Mouse (Mus musculus) midbrain, postnatal 0 days (tissue): ENCODE measurements around the gene Cep126. TPM values are rescaled to one million over a fixed set of nuclear protein-coding genes. Genes with fewer than 3 reads are reported as not detected.

Source experiments
- ATAC-seq: fragments of 200-750 bp; cut with Nextera tagmentation; 2 replicates; pipeline ENCODE4 v1.8.0; 2017; ENCODE audit warnings: moderate number of reproducible peaks, mild to moderate bottlenecking, moderate TSS enrichment, moderate library complexity; ENCODE audit not compliant: low FRiP score
- DNase-seq: peaks from one replicate; pipeline ENCODE4 v3.0.0-alpha.2; 2015; ENCODE audit warnings: low spot score
- H3K27ac ChIP-seq: fragments of 300-500 bp; sonication (generic); 2 replicates; pipeline ENCODE4 v1.5.1; 2014; ENCODE audit warnings: low read depth, mild to moderate bottlenecking, low read length, mixed read lengths
- H3K27me3 ChIP-seq: fragments of 300-500 bp; sonication (generic); 2 replicates; pipeline ENCODE4 v1.6.1; 2014; ENCODE audit warnings: low read length, control low read depth, mixed read lengths; ENCODE audit not compliant: insufficient read depth
- H3K36me3 ChIP-seq: fragments of 300-500 bp; sonication (generic); 2 replicates; pipeline ENCODE4 v1.6.1; 2014; ENCODE audit warnings: low read length, control low read depth, mixed read lengths; ENCODE audit not compliant: insufficient read depth
- H3K4me1 ChIP-seq: fragments of 300-500 bp; sonication (generic); 2 replicates; pipeline ENCODE4 v1.6.1; 2014; ENCODE audit warnings: mild to moderate bottlenecking, control low read depth, antibody characterized with exemption, low read length, mixed read lengths; ENCODE audit not compliant: insufficient read depth
- H3K4me2 ChIP-seq: fragments of 300-500 bp; sonication (generic); 2 replicates; pipeline ENCODE4 v1.6.1; 2014; ENCODE audit warnings: low read depth, mild to moderate bottlenecking, low read length, mixed read lengths; ENCODE audit not compliant: poor library complexity, severe bottlenecking
- H3K4me3 ChIP-seq: fragments of 300-500 bp; sonication (generic); 2 replicates; pipeline ENCODE4 v1.5.1; 2014; ENCODE audit warnings: low read depth, mild to moderate bottlenecking, low read length, moderate library complexity
- H3K9ac ChIP-seq: fragments of 300-500 bp; sonication (generic); replicated peaks from 2 replicates; pipeline ENCODE4 v1.6.1; 2014; ENCODE audit warnings: mild to moderate bottlenecking, low read length, moderate library complexity, mixed read lengths; ENCODE audit not compliant: poor library complexity, severe bottlenecking
- H3K9me3 ChIP-seq: fragments of 300-500 bp; sonication (generic); 2 replicates; pipeline ENCODE4 v1.6.1; 2016; ENCODE audit warnings: low read length, control low read depth
- CTCF ChIP-seq: IDR thresholded peaks from 2 replicates; pipeline ENCODE4 v1.5.1; 2016; ENCODE audit warnings: antibody characterized with exemption, mild to moderate bottlenecking
- WGBS: fragments of 180-500 bp; shearing (Covaris S2); extraction: QIAGEN DNeasy Blood & Tissue Kit; methylation state at CpG from one replicate; pipeline ENCODE4 v1.1.7; 2014; 5-methylcytosine and 5-hydroxymethylcytosine counted together
- polyA plus RNA-seq: library from polyadenylated mRNA; unstranded; fragments of >200 nt; fragmentation: Nextera tagmentation; extraction: Ambion mirVana; gene quantifications from 2 replicates; pipeline ENCODE4 v1.2.1, GENCODE M21; 2015
- total RNA-seq: library from RNA; depleted of rRNA; stranded (reverse); fragments of >200 nt; gene quantifications from 2 replicates; pipeline ENCODE4 v1.2.3, GENCODE M21; 2014

Cep126 gene
- total and polyA plus RNA-seq, 2 experiments from 2014 or later: 2.6 to 5.4 TPM

- no peaks in the 10 kb centered on the region for H3K4me1 ChIP-seq
- DNase-seq (no peak), ATAC-seq (no peak)
- H3K27me3 ChIP-seq: no peaks in the 10 kb centered on the region
- no peak overlapping the region for H3K9ac ChIP-seq
- TF ChIP-seq CTCF: no peak
- no peak overlapping the region for H3K27ac ChIP-seq
- 89% methylated on average over 3 of the region's 3 CpGs for WGBS
- peaks cover 6% of the 10 kb centered on the region for H3K36me3 ChIP-seq
- no peak overlapping the region for H3K4me3 ChIP-seq
- no peaks in the 10 kb centered on the region for H3K9me3 ChIP-seq
- no peak overlapping the region for H3K4me2 ChIP-seq
These were observed 60.8 kb downstream of the Cep126 start for GRCm38 (mm10) chr9:8073203-8073755.

DNA sequence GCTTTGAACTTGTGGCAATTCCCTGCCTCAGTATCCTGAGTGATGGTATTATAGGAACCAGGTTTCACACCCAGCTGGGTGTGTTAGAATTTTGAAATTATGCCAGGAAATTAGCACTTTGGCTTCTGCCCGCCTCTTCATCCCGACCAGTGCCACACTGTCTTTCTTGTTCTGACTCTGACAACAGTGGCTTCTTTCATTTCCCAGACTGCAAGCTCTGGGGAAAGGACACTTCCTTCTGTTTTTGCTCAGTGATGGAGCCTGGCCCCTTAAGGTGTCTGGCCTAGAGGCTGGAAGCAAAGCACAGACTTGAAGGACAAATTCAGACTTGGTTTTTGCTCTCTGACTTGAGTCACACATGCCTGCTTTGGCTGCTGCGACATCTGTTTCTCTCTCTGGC, 74.5 kb downstream of the Cep126 start:
- Histone ChIP-seq H3K9me3 (no peaks in the 10 kb centered on the region), H3K27ac (no peak overlapping the region), H3K4me1 (no peaks in the 10 kb centered on the region), H3K4me3 (no peak overlapping the region), H3K27me3 (no peaks in the 10 kb centered on the region), H3K36me3 (no peaks in the 10 kb centered on the region), H3K4me2 (no peak overlapping the region), H3K9ac (no peak overlapping the region)
- DNase-seq (peak; percentile 22), ATAC-seq (no peak)
- no peak for TF ChIP-seq CTCF
- WGBS: 66% methylated on average over 3 of the region's 3 CpGs

DNA sequence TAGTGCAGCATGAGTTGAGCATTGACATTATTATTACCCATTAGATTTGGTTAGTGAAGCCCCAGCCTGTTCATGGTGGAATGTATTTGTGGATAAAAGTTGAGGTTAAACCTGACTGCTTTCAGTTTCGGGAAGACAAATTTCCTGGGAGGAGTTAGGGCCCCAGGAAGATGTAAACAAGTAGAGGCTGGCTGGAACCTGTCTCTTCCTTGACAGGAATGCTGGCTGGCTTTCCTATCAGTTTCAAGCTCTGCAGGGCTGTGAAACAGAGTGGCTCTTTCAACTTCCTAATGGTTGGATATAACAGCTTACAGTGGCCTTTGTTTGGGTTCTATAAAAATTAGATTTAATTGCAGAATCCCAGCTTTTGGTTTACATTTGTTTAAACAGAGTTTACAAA, 79.3 kb downstream of the Cep126 start:
- no peaks in the 10 kb centered on the region for H3K4me1 ChIP-seq
- no peak overlapping the region for H3K4me3 ChIP-seq
- H3K9ac ChIP-seq: no peak overlapping the region
- H3K27me3 ChIP-seq: no peaks in the 10 kb centered on the region
- no peaks in the 10 kb centered on the region for H3K36me3 ChIP-seq
- H3K4me2 ChIP-seq: no peak overlapping the region
- no peaks in the 10 kb centered on the region for H3K9me3 ChIP-seq
- ATAC-seq (no peak), DNase-seq (no peak)
- H3K27ac ChIP-seq: no peak overlapping the region
- 46% methylated on average over 1 of the region's 1 CpGs for WGBS
- TF ChIP-seq CTCF: no peak

DNA sequence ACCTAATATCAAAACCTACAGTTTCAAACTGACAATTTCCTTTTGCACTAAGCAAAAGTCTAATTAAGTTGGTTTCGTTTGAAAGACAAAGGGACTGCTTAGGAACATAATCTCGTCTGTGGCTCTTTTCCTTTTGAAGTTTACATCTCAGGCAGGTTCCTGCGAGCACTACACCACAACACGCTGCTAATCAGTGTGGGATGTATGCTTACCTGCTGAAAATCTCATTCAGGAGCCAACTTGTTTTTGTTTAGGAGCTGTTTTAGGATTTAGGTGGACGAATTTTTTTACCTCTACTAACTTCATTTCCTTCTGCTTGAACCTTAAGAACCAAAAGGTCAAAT, 91.1 kb downstream of the Cep126 start:
- no peak for TF ChIP-seq CTCF
- 11% methylated on average over 5 of the region's 5 CpGs for WGBS
- Histone ChIP-seq H3K9ac (0 out of 2 replicates have a peak overlapping the region, but pooled peaks have one; percentile 84), H3K9me3 (no peaks in the 10 kb centered on the region), H3K4me1 (peaks cover 5% of the 10 kb centered on the region; the same call in 1 of the 2 replicates), H3K27me3 (no peaks in the 10 kb centered on the region), H3K36me3 (no peaks in the 10 kb centered on the region), H3K27ac (peak overlapping the region; percentile 91; the same call in 1 of the 2 replicates), H3K4me3 (peak overlapping the region; percentile 63), H3K4me2 (peak overlapping the region; percentile 57)
- ATAC-seq (peak; percentile 69), DNase-seq (no peak)

GRCm38 (mm10) chr9:8042338-8043043, 91.6 kb downstream of the Cep126 start, which contains the start of gene Cfap300:
Gene Cfap300, minus strand, starts transcription at chr9:8042823.
- peaks cover 5% of the 10 kb centered on the region; the same call in 1 of the 2 replicates for H3K4me1 ChIP-seq
- H3K27ac ChIP-seq: peak within 1 kb of the TSS; percentile 91
- no peak for TF ChIP-seq CTCF
- no peaks in the 10 kb centered on the region for H3K9me3 ChIP-seq
- no peaks in the 10 kb centered on the region for H3K36me3 ChIP-seq
- H3K4me3 ChIP-seq: peak within 1 kb of the TSS; percentile 63
- ATAC-seq (peak; percentile 98), DNase-seq (peak; percentile 98)
- under 1% methylated on average over 37 of the region's 39 CpGs for WGBS
- H3K27me3 ChIP-seq: no peaks in the 10 kb centered on the region
- H3K4me2 ChIP-seq: peak within 1 kb of the TSS; percentile 57
- H3K9ac ChIP-seq: peak within 1 kb of the TSS; percentile 84

DNA sequence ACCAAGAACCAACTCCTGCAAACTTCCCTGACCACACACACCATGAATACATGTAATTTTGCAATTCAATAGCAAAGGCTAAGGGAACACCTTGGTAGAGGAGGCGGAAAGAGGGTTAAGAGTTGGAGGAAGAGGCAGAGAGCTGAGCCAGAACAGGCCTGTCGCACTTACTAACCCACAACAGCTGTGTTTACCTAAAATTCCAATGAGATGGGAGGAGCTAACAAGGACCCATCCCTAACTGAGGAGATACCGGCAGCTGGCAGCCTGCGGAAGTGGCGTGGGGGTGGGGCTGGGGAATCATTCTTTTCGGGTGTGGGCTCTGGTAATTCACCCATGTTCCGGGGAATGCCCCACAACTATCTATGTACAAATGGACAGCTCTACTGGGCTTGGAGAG, 98.5 kb downstream of the Cep126 start:
- DNase-seq (no peak), ATAC-seq (no peak)
- Histone ChIP-seq H3K4me2 (no peak overlapping the region), H3K27me3 (no peaks in the 10 kb centered on the region), H3K9me3 (no peaks in the 10 kb centered on the region), H3K36me3 (no peaks in the 10 kb centered on the region), H3K4me1 (no peaks in the 10 kb centered on the region), H3K4me3 (no peak overlapping the region), H3K9ac (no peak overlapping the region), H3K27ac (no peak overlapping the region)
- TF ChIP-seq CTCF: no peak
- WGBS: 63% methylated on average over 7 of the region's 7 CpGs
